Mouse (Mus musculus): ENCODE data around the gene Olfr552. TPM values are rescaled to one million over a fixed set of nuclear protein-coding genes. Genes with fewer than 3 reads are reported as not detected.
"Not testable (repeated sequence)": the region's sequence is repeated elsewhere in the genome, so short reads cannot be mapped to it uniquely, and the experiment has no call there.

Olfr552 gene
- total RNA-seq (2021): under 1 TPM in 1 of 2 experiments, not detected in 1; 0.09 TPM
- long read RNA-seq, experiment 1: 0 reads
- long read RNA-seq, experiment 2: 0 reads

GRCm38 (mm10) chr7:102597378-102598031 lies at the start of gene Olfr552:
Olfr552 (plus strand) TSS chr7:102597770.
- DNase-seq (ENCODE audit: low spot score in 2 of 2): no peak

DNA sequence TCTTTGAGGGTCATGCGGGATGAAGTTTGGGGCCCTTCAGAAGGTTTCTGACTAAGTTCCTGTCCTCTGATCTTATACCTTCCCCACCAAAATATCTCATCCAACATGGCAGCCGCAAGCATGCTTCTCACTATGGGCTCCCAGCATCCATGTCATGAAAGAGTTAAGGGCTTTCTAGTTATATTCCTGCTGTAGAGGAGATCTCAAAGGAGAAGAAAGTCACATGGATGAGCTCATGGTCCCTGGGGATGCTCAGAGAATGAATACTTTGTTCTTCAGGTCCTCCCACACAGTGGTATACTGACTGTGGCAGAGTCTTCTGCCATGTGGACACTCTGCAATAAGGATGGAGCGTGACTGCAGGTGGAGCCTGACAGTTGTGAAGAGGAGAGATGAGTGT lies 48.0 kb upstream of the Olfr552 start, which contains the start of gene Olfr549:
Gene Olfr549, plus strand, starts transcription at position 301 of the 400 bp plus-strand sequence.
- DNase-seq (ENCODE audit: low spot score in 2 of 2): no peak

DNA sequence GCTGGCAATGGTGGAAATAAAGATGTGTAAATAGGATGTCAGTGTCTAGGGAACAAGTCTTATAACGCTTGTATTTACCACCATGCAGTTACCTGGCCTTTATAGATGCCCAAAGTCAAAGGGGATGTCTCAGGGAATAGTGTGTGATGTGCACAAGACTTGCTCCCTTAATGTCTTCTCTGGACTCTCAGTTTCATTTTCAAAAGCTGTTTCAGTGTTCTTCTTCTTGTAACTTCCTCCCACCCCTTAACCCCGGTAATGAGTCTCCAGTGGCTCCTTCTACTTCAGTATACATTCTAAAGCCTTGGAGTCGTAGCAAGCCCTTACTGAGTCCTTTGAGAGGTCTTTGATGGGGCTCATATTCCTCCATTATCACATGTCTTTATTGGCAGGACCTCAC lies 44.3 kb upstream of the Olfr552 start:
- DNase-seq (ENCODE audit: low spot score in 2 of 2): no peak

DNA sequence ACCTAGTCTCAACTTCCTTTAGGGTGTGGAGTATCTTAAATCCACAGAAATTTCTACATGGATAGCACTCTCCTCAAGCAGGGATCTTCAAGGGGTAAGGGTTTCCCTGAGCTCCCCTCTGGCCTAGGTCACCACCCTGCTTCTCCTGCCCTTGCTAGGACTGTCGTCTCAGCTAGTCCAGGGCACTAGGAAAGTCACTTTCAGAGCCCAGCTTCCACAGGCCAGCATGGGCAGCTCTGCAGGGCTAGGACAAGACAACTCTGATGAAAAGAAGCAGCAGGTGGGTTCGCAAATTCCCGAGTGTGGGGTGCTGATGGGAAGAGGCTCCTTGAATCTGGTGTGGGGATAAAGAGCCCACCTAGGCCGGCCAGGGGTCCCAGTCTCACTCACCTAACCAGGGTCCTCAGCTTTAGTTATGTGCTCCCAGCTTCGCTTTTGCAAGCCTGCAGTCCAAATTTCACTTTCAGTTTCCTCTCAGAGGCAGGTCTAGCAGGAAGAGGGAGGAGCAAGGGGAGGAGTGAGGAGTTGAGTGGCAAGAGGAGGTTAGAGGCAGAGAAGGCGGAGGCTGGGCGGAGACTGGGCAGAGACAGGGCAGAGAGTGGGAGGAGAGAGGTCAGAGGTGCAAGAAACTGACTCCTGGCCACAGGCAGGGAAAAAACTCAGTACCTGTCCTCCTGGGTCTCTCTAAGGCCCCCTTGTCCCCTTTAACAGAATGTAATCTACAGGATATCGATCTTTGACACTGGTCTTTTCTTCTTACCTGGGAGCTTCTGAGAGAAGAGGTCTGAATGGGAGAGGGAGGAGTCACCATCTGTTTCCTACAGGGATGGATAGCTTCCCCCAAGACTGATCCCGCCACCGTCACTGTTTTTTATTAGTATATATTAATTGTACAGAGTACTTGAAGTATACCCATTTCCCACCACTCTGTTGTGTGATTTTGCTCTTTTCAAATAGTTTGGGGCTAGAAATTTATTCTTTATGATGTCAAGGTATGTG lies 32.3 kb upstream of the Olfr552 start, which contains the start of gene Trim21:
Gene Trim21, minus strand, starts transcription at position 488 of the 999 bp plus-strand sequence.
- peak; percentile 57 to 58 for DNase-seq (ENCODE audit: low spot score in 2 of 2)

- no peak for DNase-seq (ENCODE audit: low spot score in 2 of 2)
Observed at GRCm38 (mm10) chr7:102566219-102566618, 31.4 kb upstream of the Olfr552 start.

DNA sequence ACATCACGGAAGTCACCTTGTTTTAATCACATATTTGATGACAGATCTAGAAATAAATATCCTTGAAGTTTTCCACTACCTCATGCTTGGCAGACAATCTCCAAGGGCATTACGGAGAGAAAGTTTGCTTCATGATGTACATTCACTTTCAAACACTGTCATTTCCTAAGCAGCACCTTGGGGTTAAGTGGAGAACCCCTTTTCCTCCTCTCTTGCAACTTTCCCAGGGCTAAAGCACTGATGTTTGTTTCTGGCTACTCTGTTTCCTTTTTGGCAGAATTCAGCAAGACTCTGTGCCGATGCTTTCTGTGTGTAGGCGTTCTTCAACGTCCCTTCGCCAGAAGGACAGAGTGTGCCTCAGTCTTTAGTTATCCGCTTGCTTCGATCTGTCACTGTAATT lies 26.4 kb upstream of the Olfr552 start, which contains the start of gene Olfr550:
Gene Olfr550, plus strand, starts transcription at position 301 of the 400 bp plus-strand sequence.
- peak in 1 of 2 experiments; percentile 6 for DNase-seq (ENCODE audit: low spot score in 2 of 2)

DNA sequence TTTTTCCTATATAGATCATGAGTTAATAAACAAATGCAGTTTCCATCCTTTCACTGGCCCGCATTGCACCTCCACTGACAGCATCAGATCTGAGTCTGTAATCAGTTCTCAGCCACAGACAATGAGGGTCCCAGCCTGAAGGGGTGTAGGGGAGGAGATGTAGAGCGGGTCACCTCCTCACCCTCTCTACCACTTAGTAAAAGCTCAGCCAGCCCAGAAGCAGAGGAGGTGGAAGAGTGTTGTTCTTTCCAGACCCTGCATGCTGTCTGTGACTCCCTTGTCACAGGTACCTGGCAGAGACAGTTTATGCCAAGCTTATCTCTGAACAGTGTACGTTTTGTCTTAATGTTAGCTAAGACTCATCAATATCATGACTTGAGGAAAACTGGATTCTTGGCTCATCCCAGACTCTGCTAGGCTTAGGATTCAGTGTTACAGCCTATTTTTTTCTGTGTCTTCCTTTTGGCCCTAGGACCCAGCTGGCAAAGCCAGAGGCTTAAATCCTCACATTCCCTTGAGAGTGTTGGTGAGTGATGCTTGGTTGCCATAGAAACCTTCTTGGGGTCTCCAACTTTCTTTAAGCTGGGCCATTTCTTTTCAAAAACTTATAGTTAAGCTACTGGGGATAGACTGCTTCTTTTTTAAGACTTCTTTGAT lies 24.3 kb upstream of the Olfr552 start:
- no peak for DNase-seq (ENCODE audit: low spot score in 2 of 2)

GRCm38 (mm10) chr7:102575998-102576397 lies 21.6 kb upstream of the Olfr552 start:
- no peak for DNase-seq (ENCODE audit: low spot score in 2 of 2)

DNA sequence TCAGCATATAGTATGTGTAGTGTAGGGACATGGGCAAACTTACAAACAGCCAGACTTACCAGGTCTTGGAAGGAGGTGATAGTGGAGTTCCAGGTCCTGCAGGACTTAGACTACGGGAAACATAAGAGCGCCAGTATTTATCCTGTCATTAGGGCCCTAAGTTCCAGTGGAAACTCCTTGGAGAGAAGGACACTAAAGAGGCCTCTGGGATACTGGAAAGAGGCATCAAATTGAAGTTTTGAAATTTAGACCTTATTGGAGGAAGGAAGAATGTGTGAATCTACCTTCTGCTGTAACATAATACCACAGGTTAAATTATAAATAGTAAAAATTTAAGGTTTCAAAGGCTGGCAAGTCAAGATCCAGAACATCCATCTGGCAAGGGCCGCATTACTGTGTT lies 5.8 kb upstream of the Olfr552 start, which contains the start of gene Olfr551:
Gene Olfr551, minus strand, starts transcription at position 101 of the 400 bp plus-strand sequence.
- DNase-seq (ENCODE audit: low spot score in 2 of 2): no peak

DNA sequence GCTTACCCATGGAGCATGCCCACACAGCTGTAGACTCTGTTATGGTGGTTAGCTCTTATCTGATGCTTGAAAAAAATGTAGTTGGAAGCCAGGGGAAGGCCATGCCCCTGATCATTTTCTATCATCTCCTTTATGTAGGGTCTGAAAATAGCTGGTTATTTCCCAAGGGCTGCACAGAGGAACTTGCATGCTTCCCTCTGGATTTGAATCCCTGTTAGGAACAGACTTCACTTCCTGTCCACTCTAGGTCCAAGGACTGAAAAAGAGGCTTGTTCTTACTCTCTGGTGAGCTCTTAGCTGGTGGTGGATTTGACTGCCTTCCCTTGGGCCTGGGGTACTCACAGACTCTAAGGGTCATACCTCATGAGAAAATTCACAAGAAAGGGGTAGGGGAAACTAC lies 20.5 kb downstream of the Olfr552 start, which contains the start of gene Olfr553:
Gene Olfr553, minus strand, starts transcription at position 101 of the 400 bp plus-strand sequence.
- DNase-seq (ENCODE audit: low spot score in 2 of 2): no peak

GRCm38 (mm10) chr7:102619608-102620007 lies 22.0 kb downstream of the Olfr552 start:
- no peak for DNase-seq (ENCODE audit: low spot score in 2 of 2)

GRCm38 (mm10) chr7:102620368-102620767 lies 22.8 kb downstream of the Olfr552 start:
- DNase-seq (ENCODE audit: low spot score in 2 of 2): not testable (repeated sequence)

GRCm38 (mm10) chr7:102636665-102637064 lies 39.1 kb downstream of the Olfr552 start:
- peak; percentile 13 to 54 for DNase-seq (ENCODE audit: low spot score in 2 of 2)

GRCm38 (mm10) chr7:102638132-102638531 lies 40.6 kb downstream of the Olfr552 start, which contains the start of gene Olfr554:
Olfr554 (plus strand) TSS chr7:102638432.
- no peak for DNase-seq (ENCODE audit: low spot score in 2 of 2)

DNA sequence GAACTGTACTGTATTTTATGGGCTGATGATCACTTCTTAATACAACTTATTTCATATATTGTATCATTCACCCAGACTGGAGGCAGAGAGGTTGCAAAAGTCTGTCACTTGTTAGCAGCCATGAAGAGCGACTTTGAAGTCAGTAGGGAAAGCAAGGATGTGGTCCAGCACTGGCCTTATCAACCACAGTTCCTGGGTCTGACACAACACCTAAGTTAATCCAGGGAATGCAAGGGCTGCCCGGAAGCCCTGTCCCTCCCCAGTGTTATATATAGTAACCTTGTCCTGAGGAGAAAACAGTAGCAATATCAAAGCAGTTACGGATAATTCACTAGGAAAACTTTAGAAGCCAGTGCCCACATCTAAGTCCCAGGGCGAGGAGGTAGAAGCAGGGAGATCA lies 47.4 kb downstream of the Olfr552 start:
- not testable (repeated sequence) for DNase-seq (ENCODE audit: low spot score in 2 of 2)

Other genes with a start within 250 kb of the Olfr552 start
- gene Rrm1, start 156.1 kb upstream of the Olfr552 start, total RNA-seq (2021): 10 to 100 TPM; 10.9 to 12.7 TPM
- gene Olfr543, start 116.1 kb upstream of the Olfr552 start, total RNA-seq (2021): not detected
- gene Olfr544, start 109.5 kb upstream of the Olfr552 start, total RNA-seq (2021): not detected
- gene Olfr545, start 98.2 kb upstream of the Olfr552 start, total RNA-seq (2021): not detected
- not detected for gene Olfr547, start 63.0 kb upstream of the Olfr552 start, total RNA-seq (2021)
- gene Olfr548-ps1, start 56.9 kb upstream of the Olfr552 start, total RNA-seq (2021): not detected
- not detected for gene Olfr549, start 47.9 kb upstream of the Olfr552 start, total RNA-seq (2021)
- 1 to 10 TPM; 2.6 to 2.8 TPM for gene Trim21, start 32.3 kb upstream of the Olfr552 start, total RNA-seq (2021)
- under 1 TPM; 0.19 to 0.70 TPM for gene Olfr550, start 26.3 kb upstream of the Olfr552 start, total RNA-seq (2021)
- not detected for gene Olfr551, start 5.9 kb upstream of the Olfr552 start, total RNA-seq (2021)
- not detected for gene Olfr553, start 20.4 kb downstream of the Olfr552 start, total RNA-seq (2021)
- gene Olfr554, start 40.7 kb downstream of the Olfr552 start, total RNA-seq (2021): not detected
- gene Olfr555, start 61.1 kb downstream of the Olfr552 start, total RNA-seq (2021): not detected
- not detected for gene Olfr556, start 67.1 kb downstream of the Olfr552 start, total RNA-seq (2021)
- gene Trim68, start 89.6 kb downstream of the Olfr552 start, total RNA-seq (2021): 1 to 10 TPM; 3.0 to 4.6 TPM
- not detected for gene Olfr557, start 98.1 kb downstream of the Olfr552 start, total RNA-seq (2021)
- gene Olfr558, start 104.4 kb downstream of the Olfr552 start, total RNA-seq (2021): under 1 TPM; 0.16 to 0.40 TPM
- gene Olfr33, start 121.3 kb downstream of the Olfr552 start, total RNA-seq (2021): not detected
- gene Olfr559, start 129.7 kb downstream of the Olfr552 start, total RNA-seq (2021): not detected
- gene Olfr560, start 161.6 kb downstream of the Olfr552 start, total RNA-seq (2021): under 1 TPM; 0.16 to 0.49 TPM
- gene Olfr78, start 161.7 kb downstream of the Olfr552 start, total RNA-seq (2021): under 1 TPM; 0.59 to 0.65 TPM
- gene Olfr561, start 173.5 kb downstream of the Olfr552 start, total RNA-seq (2021): not detected
- gene Olfr564, start 205.7 kb downstream of the Olfr552 start, total RNA-seq (2021): not detected